ENCODE assay signal across 11 mouse cellular contexts in the genomic region with DNA sequence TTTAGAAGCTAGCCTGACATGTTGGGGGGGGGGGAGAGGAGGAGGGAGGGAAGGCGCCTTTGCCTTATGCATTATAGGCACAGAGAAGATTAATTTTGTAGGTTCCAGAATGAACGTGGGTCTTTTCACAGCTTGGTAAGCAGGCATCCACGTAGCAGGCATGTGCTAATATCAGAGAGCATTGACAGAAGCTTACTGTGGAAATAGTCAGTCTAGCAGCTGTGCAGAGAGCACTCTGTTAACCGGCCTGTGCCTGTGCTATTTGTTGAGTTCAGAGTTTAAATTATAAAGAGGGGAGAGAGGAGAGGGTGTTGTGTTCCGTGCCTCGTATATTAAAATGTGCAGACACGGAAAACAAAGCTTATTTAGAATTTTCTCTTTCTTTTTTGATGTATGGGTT.
DNase-seq lines count a peak whose midpoint lies in the region; ATAC-seq and TF ChIP-seq lines count a peak whose summit lies in the region.
"Had no signal": no experiment of that assay in that cellular context is flagged by ENCODE, and none has a peak within 500 bp of the region (broad histone marks: within the 10 kb centered on the region; RNA-seq: fewer than 3 reads in every experiment).

No protein-coding gene starts in this region.

- H3K79me2 ChIP-seq in MEL (ENCODE audit: control insufficient read depth, insufficient read depth, low read length, poor library complexity): peaks cover 7% of the 10 kb centered on the region; the same call in 1 of the 2 replicates

- H3K27ac ChIP-seq in heart, postnatal 0 days (ENCODE audit: low read depth): peak overlapping the region; percentile 21; the same call in 1 of the 2 replicates
- H3K27ac ChIP-seq in MEL (ENCODE audit: control insufficient read depth, low read depth, low read length): peak overlapping the region; percentile 32; the same call in 1 of the 2 replicates
- H3K27ac ChIP-seq in forebrain, embryonic 14.5 days (ENCODE audit: low read depth, low read length): peak overlapping the region; percentile 46; the same call in 1 of the 2 replicates
- H3K27ac ChIP-seq in midbrain, embryonic 13.5 days: peak overlapping the region; percentile 56

- TF ChIP-seq POLR2A in MEL (IDR thresholded peaks at IDR 0.05; ENCODE audit: control insufficient read depth in 1 of 2, insufficient read depth in 1 of 2, low read depth in 1 of 2, low read length in 2 of 2, poor library complexity in 1 of 2): no peak

- H3K9ac ChIP-seq in heart, postnatal 0 days (replicated peaks; ENCODE audit: low read depth, low read length): no peak overlapping the region
- H3K9ac ChIP-seq in MEL (ENCODE audit: control insufficient read depth, low read depth, low read length, poor library complexity, severe bottlenecking): no peak overlapping the region
- peak overlapping the region; percentile 45 for H3K9ac ChIP-seq in forebrain, embryonic 14.5 days (ENCODE audit: low read length)
- peak overlapping the region; percentile 51; the same call in 1 of the 2 replicates for H3K9ac ChIP-seq in midbrain, embryonic 13.5 days (replicated peaks)

- TF ChIP-seq CTCF in heart, postnatal 0 days (IDR thresholded peaks at IDR 0.05; ENCODE audit: low read depth): no peak
- no peak for TF ChIP-seq CTCF in MEL (IDR thresholded peaks at IDR 0.05 in 2 of 3, conservative IDR thresholded peaks at IDR 0.05 in 1 of 3; ENCODE audit: control insufficient read depth in 1 of 3, insufficient read depth in 1 of 3, low read depth in 2 of 3, low read length in 3 of 3, poor library complexity in 1 of 3, severe bottlenecking in 1 of 3)

- H3K4me1 ChIP-seq in heart, postnatal 0 days (ENCODE audit: control insufficient read depth, insufficient read depth): peaks cover 13% of the 10 kb centered on the region
- peaks cover 6 to 33% of the 10 kb centered on the region in 2 experiments for H3K4me1 ChIP-seq in MEL (ENCODE audit: control insufficient read depth in 1 of 2, insufficient read depth in 2 of 2, low read length in 2 of 2)
- H3K4me1 ChIP-seq in forebrain, embryonic 14.5 days (ENCODE audit: control insufficient read depth, insufficient read depth, low read length): peaks cover 33% of the 10 kb centered on the region
- H3K4me1 ChIP-seq in midbrain, embryonic 13.5 days (replicated peaks): peaks cover 61% of the 10 kb centered on the region

- no peak for ATAC-seq in heart, postnatal 0 days (ENCODE audit: insufficient read depth, low read depth)
- ATAC-seq in forebrain, embryonic 14.5 days: no peak
- ATAC-seq in midbrain, embryonic 13.5 days: no peak
- ATAC-seq in erythroblast, adult 5-6 weeks (replicated peaks; ENCODE audit: low FRiP score, poor library complexity, severe bottlenecking): no peak
- ATAC-seq: CD4-positive, CD25-positive, alpha-beta regulatory T cell, adult 4 months had no signal

- 60% methylated on average over 7 of the region's 7 CpGs for WGBS in heart, postnatal 0 days
- WGBS in forebrain, embryonic 14.5 days: 47% methylated on average over 7 of the region's 7 CpGs
- 62% methylated on average over 7 of the region's 7 CpGs for WGBS in midbrain, embryonic 13.5 days

- H3K9me3 ChIP-seq in heart, postnatal 0 days (replicated peaks; ENCODE audit: control insufficient read depth, low read length): no peaks in the 10 kb centered on the region
- H3K9me3 ChIP-seq in MEL (replicated peaks; ENCODE audit: insufficient read depth, low read length): no peaks in the 10 kb centered on the region
- no peaks in the 10 kb centered on the region for H3K9me3 ChIP-seq in forebrain, embryonic 14.5 days (replicated peaks; ENCODE audit: control insufficient read depth, low read length)
- no peaks in the 10 kb centered on the region for H3K9me3 ChIP-seq in midbrain, embryonic 13.5 days

- intact Hi-C loops in gastrocnemius, postnatal 36 days (cut with DNase I): no loop called here

- H3K4me2 ChIP-seq in heart, postnatal 0 days (ENCODE audit: low read depth, low read length): no peak overlapping the region
- H3K4me2 ChIP-seq in forebrain, embryonic 14.5 days (ENCODE audit: low read length): peak overlapping the region; percentile 70
- peak overlapping the region; percentile 77 for H3K4me2 ChIP-seq in midbrain, embryonic 13.5 days (replicated peaks)

- no peaks in the 10 kb centered on the region for H3K36me3 ChIP-seq in heart, postnatal 0 days (replicated peaks; ENCODE audit: control insufficient read depth, insufficient read depth, low read length)
- peaks cover 0 to 28% of the 10 kb centered on the region in 2 experiments; a peak in 2 of 4 replicates for H3K36me3 ChIP-seq in MEL (ENCODE audit: control insufficient read depth in 1 of 2, insufficient read depth in 2 of 2, low read length in 2 of 2)
- peaks cover 5% of the 10 kb centered on the region; the same call in 1 of the 2 replicates for H3K36me3 ChIP-seq in forebrain, embryonic 14.5 days (ENCODE audit: control insufficient read depth, insufficient read depth, low read length)
- H3K36me3 ChIP-seq in midbrain, embryonic 13.5 days: 0 out of 2 replicates have a peak, but pooled peaks cover 3% of the 10 kb centered on the region

- no peak overlapping the region for H3K4me3 ChIP-seq in heart, postnatal 0 days (ENCODE audit: low read depth, low read length)
- H3K4me3 ChIP-seq in MEL (ENCODE audit: control insufficient read depth in 1 of 2, insufficient read depth in 1 of 2, low read depth in 2 of 2, low read length in 2 of 2): no peak overlapping the region
- peak overlapping the region; percentile 45 for H3K4me3 ChIP-seq in forebrain, embryonic 14.5 days (ENCODE audit: low read depth, low read length)
- peak overlapping the region; percentile 51 for H3K4me3 ChIP-seq in midbrain, embryonic 13.5 days (replicated peaks)

- DNase-seq in heart, postnatal 0 days (ENCODE audit: low spot score): no peak
- DNase-seq in heart, adult 18-20 months: no peak
- DNase-seq in MEL (ENCODE audit: low read depth, low spot score): peak; percentile 10
- peak; percentile 43 for DNase-seq in forebrain, embryonic 14.5 days (ENCODE audit: low spot score)
- no peak for DNase-seq in cerebellum, adult 11 months
- no peak for DNase-seq in gastrocnemius, postnatal 36 days
- DNase-seq: cerebellum, adult 8-10 months; lung, adult 2 months had no signal

- TF ChIP-seq EP300 in heart, postnatal 0 days (IDR thresholded peaks at IDR 0.05; ENCODE audit: low read depth): no peak
- TF ChIP-seq EP300 in MEL (IDR thresholded peaks at IDR 0.05; ENCODE audit: low read depth in 1 of 2, low read length in 2 of 2): no peak

- no peak for TF ChIP-seq RAD21 in MEL (IDR thresholded peaks at IDR 0.05; ENCODE audit: low read depth, low read length)

- H3K27me3 ChIP-seq in heart, postnatal 0 days (ENCODE audit: control insufficient read depth, insufficient read depth, low read length): no peaks in the 10 kb centered on the region
- no peaks in the 10 kb centered on the region for H3K27me3 ChIP-seq in MEL (ENCODE audit: control insufficient read depth in 1 of 2, insufficient read depth in 2 of 2, low read length in 2 of 2)
- H3K27me3 ChIP-seq in forebrain, embryonic 14.5 days (replicated peaks; ENCODE audit: control insufficient read depth, insufficient read depth, low read length): no peaks in the 10 kb centered on the region
- no peaks in the 10 kb centered on the region for H3K27me3 ChIP-seq in midbrain, embryonic 13.5 days

TF ChIP-seq in MEL, 35 proteins besides CTCF, POLR2A, EP300 and RAD21:
- TF ChIP-seq ZMIZ1 (IDR thresholded peaks at IDR 0.05; ENCODE audit: low read depth, low read length) (no peak), MXI1 (IDR thresholded peaks at IDR 0.05; ENCODE audit: low read depth, low read length) (no peak), HCFC1 (IDR thresholded peaks at IDR 0.05; ENCODE audit: low read depth, low read length) (no peak), ELF1 (IDR thresholded peaks at IDR 0.05; ENCODE audit: low read depth, low read length) (no peak), ETS1 (IDR thresholded peaks at IDR 0.05; ENCODE audit: low read depth, low read length) (no peak), USF2 (IDR thresholded peaks at IDR 0.05; ENCODE audit: borderline replicate concordance in 1 of 2, insufficient read depth in 1 of 2, low read depth in 1 of 2, low read length in 2 of 2) (no peak), ZNF384 (IDR thresholded peaks at IDR 0.05; ENCODE audit: low read depth, low read length) (no peak), KAT2A (conservative IDR thresholded peaks at IDR 0.05; ENCODE audit: low read depth, low read length) (no peak), POLR2AphosphoS2 (IDR thresholded peaks at IDR 0.05; ENCODE audit: low read length) (no peak), MAZ (IDR thresholded peaks at IDR 0.05; ENCODE audit: low read depth, low read length) (no peak), SMC3 (IDR thresholded peaks at IDR 0.05; ENCODE audit: low read depth, low read length) (no peak), TAL1 (IDR thresholded peaks at IDR 0.05; ENCODE audit: low read length) (no peak), GABPA (IDR thresholded peaks at IDR 0.05; ENCODE audit: low read depth, low read length) (no peak), CHD1 (IDR thresholded peaks at IDR 0.05; ENCODE audit: low read depth, low read length) (no peak), GATA1 (IDR thresholded peaks at IDR 0.05; ENCODE audit: low read depth, low read length) (no peak), UBTF (IDR thresholded peaks at IDR 0.05; ENCODE audit: borderline replicate concordance, insufficient read depth, low read depth, low read length) (no peak), CHD2 (IDR thresholded peaks at IDR 0.05; ENCODE audit: low read length) (no peak), NELFE (IDR thresholded peaks at IDR 0.05; ENCODE audit: low read depth, low read length) (no peak)
TF ChIP-seq in MEL: peak in this region for 0.

Comparison
In these comparisons a context has a peak if more than half of its experiments do, and no peak if none do; other contexts are left out.
1. DNase-seq: peak in MEL (single experiment) and forebrain, embryonic 14.5 days (single experiment); none in heart, postnatal 0 days (single experiment), heart, adult 18-20 months (0 of 2), cerebellum, adult 11 months (single experiment) and gastrocnemius, postnatal 36 days (0 of 2).
2. H3K4me3 ChIP-seq: peak in forebrain, embryonic 14.5 days (single experiment) and midbrain, embryonic 13.5 days (single experiment); none in heart, postnatal 0 days (single experiment) and MEL (0 of 2).
3. H3K9ac ChIP-seq: peak in forebrain, embryonic 14.5 days (single experiment) and midbrain, embryonic 13.5 days (single experiment); none in heart, postnatal 0 days (single experiment) and MEL (single experiment).
4. Peak in every context shown above with its lines, with median percentiles within 50 percentile points of each other: H3K27ac ChIP-seq.